Mouse (Mus musculus): ENCODE data around the gene Gm20422. TPM values are rescaled to one million over a fixed set of nuclear protein-coding genes. Genes with fewer than 3 reads are reported as not detected.
"Not testable (repeated sequence)": the region's sequence is repeated elsewhere in the genome, so short reads cannot be mapped to it uniquely, and the experiment has no call there.

Gene Gm20422
- polyA plus RNA-seq, 2 experiments from 2014 or later: 2.1 to 3.2 TPM

DNA sequence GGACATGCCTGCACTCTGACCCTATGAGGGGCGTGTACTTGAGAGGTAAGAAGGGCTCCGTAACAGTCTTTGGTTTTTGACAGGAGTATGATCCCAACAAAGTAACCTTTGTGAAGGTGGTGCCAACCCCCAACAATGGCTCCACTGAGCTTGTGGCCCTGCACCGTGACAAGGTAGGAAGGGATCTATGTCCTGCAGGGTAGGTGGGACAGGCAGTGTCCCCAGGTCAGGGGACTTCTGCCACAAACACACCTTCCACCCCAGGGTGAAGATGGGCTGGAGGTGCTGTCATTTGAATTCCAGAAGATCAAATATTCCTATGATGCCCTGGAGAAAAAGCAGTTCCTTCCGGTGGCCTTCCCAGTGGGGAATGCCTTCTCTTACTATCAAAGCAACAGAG, 19.0 kb upstream of the Gm20422 start:
- ATAC-seq: no peak

GRCm38 (mm10) chr8:69791415-69792068, 16.9 kb upstream of the Gm20422 start:
- peak; percentile 35 for ATAC-seq

GRCm38 (mm10) chr8:69790773-69791367, 16.2 kb upstream of the Gm20422 start, which contains the start of the genes Atp13a1 and Zfp866:
Atp13a1 (plus strand) TSS chr8:69791163.
Zfp866 (minus strand) TSS chr8:69791178.
- peak; percentile 97 for ATAC-seq

DNA sequence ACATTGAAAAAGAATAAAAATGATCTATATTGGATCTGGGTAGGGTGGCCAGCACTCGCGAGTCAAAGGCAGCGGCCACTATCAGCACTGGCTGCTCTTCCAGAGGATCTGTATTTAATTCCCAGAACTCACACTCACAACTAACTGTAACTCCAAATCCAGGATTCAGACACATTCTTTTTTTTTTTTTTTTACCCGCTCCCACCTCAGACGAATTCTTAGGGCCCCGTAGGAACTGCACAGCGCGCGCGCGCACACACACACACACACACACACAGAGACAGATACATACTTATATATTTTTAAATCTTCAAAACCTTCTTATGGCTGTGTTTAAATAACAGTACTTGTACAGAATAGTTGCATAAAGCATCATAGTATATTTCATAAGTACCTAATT, 15.7 kb upstream of the Gm20422 start:
- ATAC-seq: no peak

DNA sequence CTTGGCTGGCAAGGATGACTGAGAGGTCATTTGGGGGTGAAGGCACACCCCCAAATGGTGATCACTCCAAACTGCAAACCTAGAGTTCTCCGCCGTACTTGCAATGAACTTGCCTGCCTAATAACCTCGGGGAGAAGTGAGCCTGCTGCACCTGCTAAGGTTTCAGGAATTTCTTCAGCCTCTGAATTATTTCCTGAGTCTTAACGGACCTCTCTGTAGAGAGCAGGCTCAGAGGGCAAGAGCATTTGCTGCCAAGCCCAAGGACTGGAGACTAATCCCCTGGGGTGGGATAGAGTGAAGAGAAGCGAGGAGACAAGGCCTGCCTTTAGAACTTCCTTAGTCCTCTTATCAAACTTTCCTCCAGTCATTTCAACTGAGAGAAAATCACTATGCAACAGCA, 15.0 kb upstream of the Gm20422 start:
- no peak for ATAC-seq

GRCm38 (mm10) chr8:69789105-69789504, 14.4 kb upstream of the Gm20422 start:
- no peak for ATAC-seq

- no peak for ATAC-seq
Observed at GRCm38 (mm10) chr8:69777111-69777510, 2.4 kb upstream of the Gm20422 start.

GRCm38 (mm10) chr8:69775149-69775534, 456 bp upstream of the Gm20422 start:
- no peak for ATAC-seq

DNA sequence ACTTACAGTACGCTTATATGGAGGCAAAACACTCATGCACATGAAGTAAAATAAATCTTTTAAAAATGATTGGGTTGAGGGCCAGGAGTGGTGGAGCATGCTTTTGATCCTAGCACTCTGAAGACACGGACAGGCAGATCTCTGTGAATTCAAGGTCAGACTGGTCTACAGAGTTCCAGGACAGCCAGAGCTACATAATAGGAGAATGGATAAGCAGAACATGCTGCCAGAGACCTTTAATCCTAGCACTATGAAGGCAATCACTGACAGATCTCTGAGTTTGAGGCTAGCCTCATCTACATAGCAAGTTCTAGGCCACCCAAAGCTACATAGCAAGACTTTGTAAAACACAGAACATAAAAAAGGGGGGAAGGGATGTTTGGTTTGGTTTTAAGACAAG, 2.6 kb downstream of the Gm20422 start:
- no peak for ATAC-seq

- no peak for ATAC-seq
Observed at GRCm38 (mm10) chr8:69771221-69771620, 3.5 kb downstream of the Gm20422 start.

DNA sequence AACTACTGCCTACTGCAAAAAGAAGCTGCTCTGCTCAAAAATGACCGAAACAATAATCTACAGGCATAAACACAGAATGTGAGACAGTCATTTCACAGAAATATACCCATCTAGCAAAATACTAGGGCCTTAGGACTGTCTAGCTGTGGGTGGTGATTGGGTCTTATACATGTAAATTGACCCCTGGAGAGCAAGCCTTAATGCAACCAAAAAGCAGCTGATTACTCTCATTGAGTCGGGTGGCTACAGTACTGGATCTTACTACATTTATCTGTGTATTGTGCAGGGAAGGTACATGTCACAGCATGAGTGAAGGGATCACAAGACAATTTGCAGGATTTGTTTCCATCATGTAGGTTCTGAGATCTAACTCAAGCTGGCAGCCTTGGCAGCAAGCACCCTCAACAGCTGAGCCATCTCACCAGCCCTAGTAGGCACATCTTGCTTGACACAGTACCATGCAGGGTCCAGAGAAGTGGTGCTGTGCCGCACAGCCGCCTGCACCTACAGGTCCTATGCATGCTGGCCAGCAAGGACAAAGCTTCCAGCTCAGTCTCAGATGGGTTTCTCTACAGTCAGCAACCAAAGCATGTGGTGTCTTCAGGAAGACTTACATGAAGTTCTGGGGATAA, 12.8 kb downstream of the Gm20422 start:
- no peak for ATAC-seq

DNA sequence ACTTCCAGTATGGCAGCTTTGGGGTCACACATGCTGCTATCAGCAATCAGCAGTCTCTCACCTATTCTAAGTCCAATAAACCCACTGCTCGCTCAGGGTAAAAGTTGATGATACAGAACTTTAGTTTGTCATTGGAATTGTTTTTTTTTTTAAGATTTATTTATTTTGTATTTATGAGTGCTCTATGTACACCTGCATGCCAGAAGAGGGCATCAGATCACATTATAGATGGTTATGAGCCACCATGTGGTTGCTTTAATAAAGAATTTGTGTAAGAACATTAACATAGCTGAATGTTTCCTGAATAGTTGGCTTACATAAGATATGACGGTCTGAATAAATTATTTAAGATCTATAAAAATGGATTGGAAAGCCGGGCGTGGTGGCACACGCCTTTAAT, 16.4 kb downstream of the Gm20422 start:
- no peak for ATAC-seq

- ATAC-seq: no peak
Observed at GRCm38 (mm10) chr8:69752437-69752836, 22.2 kb downstream of the Gm20422 start.

DNA sequence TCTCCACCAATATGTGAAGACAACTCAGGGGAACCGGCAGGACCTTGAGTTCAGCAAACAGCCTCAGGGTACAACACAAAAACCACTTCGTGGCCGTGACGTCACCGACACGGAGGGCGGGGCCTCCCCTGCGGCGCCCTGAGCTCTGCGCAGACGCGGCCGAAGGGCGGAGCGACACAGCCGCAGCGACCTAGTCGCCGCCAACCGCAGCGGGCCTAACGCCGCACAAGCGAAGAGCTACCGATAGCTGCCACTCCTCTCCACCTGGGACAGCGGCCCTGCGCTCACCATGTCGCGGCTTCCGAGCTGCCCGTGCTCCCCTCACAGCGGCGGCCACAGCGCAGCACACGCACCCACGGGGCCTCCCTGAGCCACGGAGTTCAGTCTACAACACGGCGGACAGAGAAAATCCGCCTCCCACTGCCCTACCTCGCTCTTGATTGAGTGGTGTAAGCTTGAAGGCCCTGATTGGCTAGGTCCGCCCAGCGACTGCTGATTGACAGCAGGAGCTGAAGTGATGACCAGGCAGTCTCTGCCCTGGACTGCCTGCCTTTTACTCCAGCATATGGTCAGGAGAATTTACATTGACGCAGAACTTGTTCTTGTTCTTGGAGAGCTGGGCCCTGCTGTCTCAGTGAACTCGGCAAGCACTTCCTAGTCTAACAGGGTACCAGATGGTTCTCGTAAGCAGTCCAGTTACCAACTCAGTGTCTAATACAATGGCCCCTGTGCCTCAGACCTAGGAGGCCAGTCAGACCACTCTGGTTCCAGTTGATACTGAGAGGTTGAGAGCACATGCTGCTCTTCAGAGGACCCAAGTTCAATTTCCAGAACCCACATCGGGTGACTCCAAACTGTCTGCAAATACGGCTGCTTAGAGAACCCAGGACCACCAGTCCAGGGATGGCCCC, 24.9 kb downstream of the Gm20422 start, which contains the start of gene Zfp963:
Gene Zfp963 (minus strand): TSS at position 427 of the 911 bp plus-strand sequence.
- peak; percentile 93 for ATAC-seq

DNA sequence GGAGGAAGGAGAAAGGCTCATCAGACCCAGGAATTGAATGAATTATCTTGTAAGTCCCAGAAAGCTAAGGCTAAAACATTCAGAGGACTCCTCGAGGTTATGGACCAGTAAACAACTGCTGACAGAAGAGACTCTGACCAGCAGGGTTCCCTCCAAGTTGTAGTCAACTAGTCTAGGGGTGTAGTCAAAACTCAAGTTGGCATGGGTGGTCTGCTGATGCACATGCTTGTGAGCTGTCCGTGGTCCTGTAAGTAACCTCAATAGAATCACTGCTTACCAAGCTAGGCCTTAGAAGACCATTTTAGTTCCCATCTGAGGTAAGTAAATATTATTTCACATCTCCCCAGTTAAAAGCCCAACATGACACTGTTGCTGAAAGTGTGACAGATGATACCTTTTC, 33.5 kb downstream of the Gm20422 start:
- no peak for ATAC-seq

GRCm38 (mm10) chr8:69740763-69741162, 33.9 kb downstream of the Gm20422 start:
- no peak for ATAC-seq

DNA sequence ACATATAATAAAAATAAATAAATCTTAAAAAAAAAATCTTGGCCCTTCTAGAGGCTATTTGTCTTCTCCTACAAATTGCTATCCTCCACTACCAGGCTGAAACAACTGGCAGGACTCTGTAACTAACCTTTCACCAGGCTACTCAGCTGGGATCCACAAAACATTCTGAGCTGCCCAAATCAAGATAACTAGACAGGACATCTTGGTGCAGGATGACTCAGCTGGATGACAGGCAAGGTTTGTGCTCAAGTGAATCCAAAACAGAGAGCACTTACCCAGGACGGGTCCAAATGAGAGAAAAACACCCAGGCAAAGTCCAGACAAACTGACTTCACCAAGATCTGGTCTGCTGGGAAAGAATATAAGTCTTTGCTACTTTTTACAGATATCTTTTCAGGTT, 39.2 kb downstream of the Gm20422 start:
- ATAC-seq: no peak

- no peak for ATAC-seq
Observed at GRCm38 (mm10) chr8:69717232-69717580, 57.5 kb downstream of the Gm20422 start.

GRCm38 (mm10) chr8:69716403-69717231, 58.1 kb downstream of the Gm20422 start:
- ATAC-seq: peak; percentile 94

- no peak for ATAC-seq
Observed at GRCm38 (mm10) chr8:69715366-69715765, 59.3 kb downstream of the Gm20422 start.

DNA sequence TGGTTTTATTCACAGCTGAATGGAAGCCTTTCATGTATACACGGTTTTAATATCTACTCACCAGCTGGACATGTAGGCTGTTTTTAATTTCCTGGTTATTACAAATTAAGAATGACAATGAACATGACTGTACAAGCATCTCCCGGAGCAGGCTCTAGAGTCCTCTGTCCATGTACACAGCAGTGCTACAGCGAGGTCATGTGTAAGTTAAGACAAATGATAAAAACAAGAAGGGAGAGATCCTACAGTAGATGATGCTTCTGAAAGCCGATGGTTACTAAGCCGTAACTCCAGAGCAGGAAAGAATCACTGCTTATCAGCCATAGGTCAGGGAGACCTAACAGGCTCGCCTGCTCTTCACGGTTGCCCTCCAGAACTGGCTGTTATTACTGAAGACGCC, 61.2 kb downstream of the Gm20422 start:
- ATAC-seq: no peak

DNA sequence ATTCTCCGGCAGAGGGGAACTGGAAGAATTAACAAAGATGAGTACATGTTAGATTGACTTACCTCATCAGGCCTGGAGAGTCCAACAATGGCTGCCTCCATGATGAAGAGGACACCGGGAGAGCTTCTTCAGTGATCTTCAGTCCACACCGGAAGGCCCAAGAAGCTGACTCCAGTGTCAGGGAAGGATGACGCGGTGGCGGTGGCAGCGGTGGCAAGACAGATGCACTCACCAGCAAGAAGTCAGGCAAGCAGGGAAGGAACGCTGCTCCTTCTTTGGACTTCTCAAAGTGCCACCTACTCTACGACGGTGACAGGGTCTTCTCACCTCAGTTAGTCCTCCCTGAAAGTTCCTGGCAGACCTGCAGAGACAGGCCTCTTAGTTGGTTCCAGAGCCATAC, 64.1 kb downstream of the Gm20422 start, which contains the start of gene Zfp869:
Gene Zfp869 (minus strand): TSS at position 101 of the 400 bp plus-strand sequence.
- not testable (repeated sequence) for ATAC-seq

Measured in CD4-positive, CD25-positive, alpha-beta regulatory T cell, adult 4 months (primary cell).